Mouse (Mus musculus): ENCODE measurements at regions not wholly inside any gene's neighbourhood (a gene's known extent, or its start where the extent isn't known, plus 50 kb on each side); places are given as distances from the start of the nearest gene placed in this dataset.

GRCm38 (mm10) chr3:60412206-60412605 is 60.4 kb upstream of the Mbnl1 start:
- DNase-seq (ENCODE audit: low spot score): no peak

- no peak for DNase-seq (ENCODE audit: low spot score)
These were observed 58.9 kb upstream of the Mbnl1 start for GRCm38 (mm10) chr3:60413749-60414148.

GRCm38 (mm10) chr3:60417001-60417400 is 55.6 kb upstream of the Mbnl1 start:
- no peak for DNase-seq (ENCODE audit: low spot score)

- DNase-seq (ENCODE audit: low spot score): no peak
These were observed 54.0 kb upstream of the Mbnl1 start for GRCm38 (mm10) chr3:60418652-60419051.

GRCm38 (mm10) chr3:60419216-60419615 is 53.4 kb upstream of the Mbnl1 start:
- no peak for DNase-seq (ENCODE audit: low spot score)

Data from embryo, embryonic 10.5 days (tissue).